Mouse (Mus musculus): Measurements from ENCODE around the gene Asap3. TPM values are rescaled to one million over a fixed set of nuclear protein-coding genes. Genes with fewer than 3 reads are reported as not detected.
A peak's percentile ranks its signal among the peaks of the same experiment; 100 is the strongest.

The Asap3 gene
- polyA plus RNA-seq (2015; fragmentation: Nextera tagmentation; extraction: Ambion mirVana) = 4.5 and 6.0 TPM in 2 replicates

DNA sequence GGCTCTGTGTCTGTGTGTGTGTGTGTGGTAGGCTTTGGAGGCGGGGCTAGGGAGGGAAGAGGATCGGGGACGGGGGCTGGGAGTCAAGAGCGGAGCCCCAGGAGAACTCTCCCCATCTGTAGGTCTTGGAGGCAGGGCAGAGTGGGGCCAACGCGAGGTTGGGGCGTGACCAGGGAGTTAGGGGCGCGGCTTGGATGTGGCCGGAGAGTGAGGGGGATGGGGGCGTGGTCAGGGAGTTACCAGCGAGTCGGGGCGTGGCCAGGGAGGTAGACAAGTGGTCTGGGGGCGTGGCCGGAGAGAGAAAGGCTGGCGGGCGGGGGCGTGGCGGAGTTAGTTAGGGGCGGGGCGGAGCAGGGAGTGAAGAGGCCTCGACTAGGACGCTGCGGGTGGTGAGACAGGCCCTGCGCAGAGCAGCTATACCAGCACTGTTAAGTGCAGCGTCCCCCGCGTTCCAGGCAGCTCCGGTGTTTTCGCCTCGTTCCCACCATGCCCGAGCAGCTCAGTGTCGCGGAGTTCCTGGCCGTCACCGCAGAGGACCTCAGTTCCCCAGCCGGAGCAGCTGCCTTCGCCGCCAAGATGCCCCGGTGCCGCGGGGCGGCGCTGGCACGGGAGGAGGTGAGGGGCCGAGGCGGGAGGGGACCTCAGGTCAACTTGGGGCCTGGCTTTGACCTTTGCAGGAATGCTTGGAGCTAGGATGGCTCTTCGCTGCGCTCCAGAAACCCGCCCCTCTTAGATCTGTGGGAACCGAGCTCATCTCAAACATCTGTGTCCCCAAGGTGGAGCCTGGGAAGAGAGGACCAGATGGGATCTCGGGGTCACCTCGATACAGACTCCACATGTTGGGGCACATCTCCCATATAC, at the start of gene Asap3:
Gene Asap3 (plus strand): TSS at position 333 of the 861 bp plus-strand sequence.
- Histone ChIP-seq H3K9me3 (replicated peaks) (no peaks in the 10 kb centered on the region), H3K27me3 (peaks cover 8% of the 10 kb centered on the region; the same call in 1 of the 2 replicates), H3K4me3 (replicated peaks) (peak within 1 kb of the TSS; percentile 61), H3K4me1 (peaks cover 21% of the 10 kb centered on the region), H3K4me2 (peak within 1 kb of the TSS; percentile 96), H3K27ac (peak within 1 kb of the TSS; percentile 75), H3K9ac (peak within 1 kb of the TSS; percentile 64), H3K36me3 (no peaks in the 10 kb centered on the region)
- peak; percentile 93 for ATAC-seq (replicated peaks; ENCODE audit: low FRiP score)
- WGBS = under 1% methylated on average over 54 of the region's 54 CpGs

DNA sequence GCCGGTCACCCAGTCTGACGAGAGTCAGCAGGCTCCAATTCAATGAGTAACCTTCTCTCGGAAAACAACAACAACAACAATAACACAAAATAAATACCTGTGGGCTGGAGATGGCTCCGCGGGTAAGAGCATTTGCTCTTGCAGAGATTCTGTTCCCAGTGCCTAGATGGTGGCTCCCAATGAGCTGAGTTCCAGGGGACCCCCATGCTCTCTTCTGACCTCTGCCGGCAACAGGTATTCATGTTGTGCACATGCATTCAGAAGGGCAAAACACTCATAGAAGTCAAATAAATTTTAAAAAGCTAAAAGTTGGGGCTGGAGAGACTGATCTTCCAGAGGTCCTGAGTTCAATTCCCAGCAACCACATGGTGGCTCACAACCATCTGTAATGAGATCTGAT, 47.7 kb upstream of the Asap3 start:
- no peak for ATAC-seq (replicated peaks; ENCODE audit: low FRiP score)
- no peaks in the 10 kb centered on the region for H3K9me3 ChIP-seq (replicated peaks)
- no peaks in the 10 kb centered on the region for H3K27me3 ChIP-seq
- no peak overlapping the region for H3K4me2 ChIP-seq
- H3K27ac ChIP-seq = no peak overlapping the region
- no peak overlapping the region for H3K9ac ChIP-seq
- no peak overlapping the region for H3K4me3 ChIP-seq (replicated peaks)
- no peaks in the 10 kb centered on the region for H3K36me3 ChIP-seq
- 81% methylated on average over 6 of the region's 6 CpGs for WGBS
- peaks cover 16% of the 10 kb centered on the region for H3K4me1 ChIP-seq

DNA sequence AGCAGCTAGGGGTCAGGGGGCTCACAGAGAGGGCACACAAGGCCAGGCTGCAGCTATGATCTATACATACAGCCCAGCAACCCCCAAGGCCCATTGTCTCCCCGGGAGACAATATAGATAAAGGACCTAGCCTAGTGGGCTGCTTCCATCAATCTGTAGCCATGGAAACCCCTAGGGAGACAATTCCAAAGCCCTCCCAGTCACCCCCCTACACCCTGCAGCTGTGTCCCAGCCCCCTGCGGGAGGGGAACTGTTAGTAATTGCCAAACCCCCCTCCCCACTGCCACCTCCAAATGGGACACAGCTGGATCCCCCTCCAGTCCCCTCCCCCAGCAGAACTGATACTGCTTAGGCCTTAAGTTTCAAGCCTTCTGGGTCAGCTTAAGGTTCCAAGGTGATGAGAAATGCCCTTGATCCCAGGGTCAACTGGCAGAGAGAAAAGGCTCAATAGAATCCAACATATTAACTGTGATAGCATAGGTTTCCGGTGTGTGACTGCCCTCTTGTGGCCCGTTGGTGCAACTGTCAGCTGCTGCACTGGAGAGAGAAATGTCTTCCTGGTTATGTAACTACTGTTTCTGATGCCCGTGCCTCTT, 46.3 kb upstream of the Asap3 start:
- WGBS = 7% methylated on average over 5 of the region's 5 CpGs
- Histone ChIP-seq H3K4me2 (peak overlapping the region; percentile 28; the same call in 1 of the 2 replicates), H3K27ac (0 out of 2 replicates have a peak overlapping the region, but pooled peaks have one; percentile 18), H3K9ac (no peak overlapping the region), H3K36me3 (no peaks in the 10 kb centered on the region), H3K4me1 (peaks cover 19% of the 10 kb centered on the region), H3K9me3 (replicated peaks) (no peaks in the 10 kb centered on the region), H3K27me3 (no peaks in the 10 kb centered on the region), H3K4me3 (replicated peaks) (no peak overlapping the region)
- peak; percentile 23; the same call in 1 of the 2 replicates for ATAC-seq (replicated peaks; ENCODE audit: low FRiP score)

DNA sequence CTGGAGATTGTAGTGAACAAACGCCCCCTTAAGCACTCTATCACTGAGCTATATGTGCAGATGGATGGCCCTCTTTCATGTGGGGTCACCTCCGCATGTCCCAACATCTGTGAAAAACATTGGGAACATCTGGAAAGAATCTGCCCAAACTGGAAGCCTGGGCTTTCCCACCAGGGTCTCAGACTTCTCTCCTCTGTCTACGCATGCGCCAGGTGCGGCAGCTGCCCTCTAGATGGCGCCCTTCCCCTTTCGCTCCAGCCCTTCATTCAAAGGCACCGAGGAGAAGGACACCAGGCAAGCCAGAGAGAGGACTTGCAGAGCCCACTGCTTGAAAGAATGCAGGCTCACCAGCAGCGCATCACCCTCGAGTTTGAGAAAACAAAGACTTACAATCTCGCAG, 42.7 kb upstream of the Asap3 start:
- 3% methylated on average over 11 of the region's 11 CpGs for WGBS

DNA sequence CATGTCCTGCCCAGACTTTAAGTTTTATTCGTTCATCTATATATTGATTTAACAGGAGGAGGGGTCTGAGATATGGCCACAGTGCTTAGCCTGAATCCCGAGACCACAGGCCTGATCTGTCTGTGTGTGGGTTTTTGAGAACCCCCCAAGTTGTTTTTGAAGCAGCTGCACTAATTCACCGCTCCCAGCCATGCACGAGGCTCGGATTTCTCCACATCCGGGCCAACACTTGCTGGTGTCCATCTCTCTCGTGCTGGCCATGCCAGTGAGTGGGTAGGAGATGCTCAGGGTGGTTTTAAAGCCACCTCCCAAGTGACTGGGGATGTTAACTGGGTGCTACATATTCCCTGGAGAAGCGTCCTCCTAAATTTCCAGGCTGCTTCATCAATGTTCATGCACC, 41.2 kb upstream of the Asap3 start:
- Histone ChIP-seq H3K27ac (no peak overlapping the region), H3K9me3 (replicated peaks) (no peaks in the 10 kb centered on the region), H3K36me3 (no peaks in the 10 kb centered on the region), H3K4me2 (no peak overlapping the region), H3K9ac (no peak overlapping the region), H3K4me1 (peaks cover 13% of the 10 kb centered on the region), H3K27me3 (no peaks in the 10 kb centered on the region), H3K4me3 (replicated peaks) (no peak overlapping the region)
- 58% methylated on average over 8 of the region's 8 CpGs for WGBS
- no peak for ATAC-seq (replicated peaks; ENCODE audit: low FRiP score)

More for the DNA sequence above, 42.7 kb upstream of the Asap3 start:
- Histone ChIP-seq H3K4me3 (replicated peaks) (no peak overlapping the region), H3K27ac (no peak overlapping the region), H3K9ac (no peak overlapping the region), H3K9me3 (replicated peaks) (no peaks in the 10 kb centered on the region), H3K36me3 (no peaks in the 10 kb centered on the region), H3K4me2 (peak overlapping the region; percentile 30), H3K4me1 (peaks cover 19% of the 10 kb centered on the region), H3K27me3 (no peaks in the 10 kb centered on the region)
- peak; percentile 69 for ATAC-seq (replicated peaks; ENCODE audit: low FRiP score)

DNA sequence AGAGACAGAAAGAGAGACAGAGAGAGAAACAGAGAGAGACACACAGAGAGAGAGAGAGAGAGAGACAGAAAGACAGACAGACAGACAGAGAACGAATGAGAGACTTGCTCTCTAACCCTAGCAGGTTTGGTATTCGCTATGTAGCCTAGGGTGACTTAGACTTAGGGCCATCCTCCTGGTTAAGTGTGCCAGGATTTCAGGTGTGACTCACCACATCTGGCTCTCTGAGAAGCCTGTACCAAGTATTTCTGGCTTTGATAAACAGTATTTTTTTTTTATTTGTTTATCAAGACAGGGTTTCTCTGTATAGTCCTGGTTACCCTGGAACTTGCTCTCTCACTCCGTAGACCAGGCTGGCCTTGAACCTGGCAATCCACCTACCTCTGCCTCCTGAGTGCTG, 38.5 kb upstream of the Asap3 start:
- no peak overlapping the region for H3K27ac ChIP-seq
- ATAC-seq (replicated peaks; ENCODE audit: low FRiP score) = no peak
- no peak overlapping the region for H3K9ac ChIP-seq
- no peak overlapping the region for H3K4me3 ChIP-seq (replicated peaks)
- no peaks in the 10 kb centered on the region for H3K9me3 ChIP-seq (replicated peaks)
- WGBS = 83% methylated on average over 3 of the region's 3 CpGs
- H3K27me3 ChIP-seq = no peaks in the 10 kb centered on the region
- H3K36me3 ChIP-seq = no peaks in the 10 kb centered on the region
- H3K4me2 ChIP-seq = no peak overlapping the region
- peaks cover 6% of the 10 kb centered on the region for H3K4me1 ChIP-seq

DNA sequence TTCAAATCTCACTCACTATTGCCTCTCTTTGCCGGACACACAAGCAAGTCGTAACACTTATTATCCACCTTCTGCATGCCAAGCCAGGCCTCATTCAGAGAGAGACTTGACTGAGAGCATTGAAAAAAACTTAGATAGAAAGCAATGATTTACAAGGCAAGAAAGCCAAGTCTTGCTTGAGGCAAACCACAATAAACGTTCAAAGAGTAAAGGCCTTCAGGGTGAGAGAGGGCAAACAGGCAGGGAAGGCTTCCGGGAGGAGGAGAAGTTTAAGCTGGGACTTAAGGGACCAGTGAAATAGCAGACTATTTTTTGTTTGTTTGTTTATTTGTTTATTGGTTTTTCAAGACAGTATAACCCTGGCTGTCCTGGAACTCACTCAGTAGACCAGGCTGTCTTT, 35.8 kb upstream of the Asap3 start:
- Histone ChIP-seq H3K4me3 (replicated peaks) (no peak overlapping the region), H3K36me3 (no peaks in the 10 kb centered on the region), H3K9me3 (replicated peaks) (no peaks in the 10 kb centered on the region), H3K4me1 (peaks cover 27% of the 10 kb centered on the region), H3K27me3 (no peaks in the 10 kb centered on the region), H3K4me2 (no peak overlapping the region), H3K9ac (no peak overlapping the region), H3K27ac (no peak overlapping the region)
- WGBS = 63% methylated on average over 4 of the region's 4 CpGs
- no peak for ATAC-seq (replicated peaks; ENCODE audit: low FRiP score)

DNA sequence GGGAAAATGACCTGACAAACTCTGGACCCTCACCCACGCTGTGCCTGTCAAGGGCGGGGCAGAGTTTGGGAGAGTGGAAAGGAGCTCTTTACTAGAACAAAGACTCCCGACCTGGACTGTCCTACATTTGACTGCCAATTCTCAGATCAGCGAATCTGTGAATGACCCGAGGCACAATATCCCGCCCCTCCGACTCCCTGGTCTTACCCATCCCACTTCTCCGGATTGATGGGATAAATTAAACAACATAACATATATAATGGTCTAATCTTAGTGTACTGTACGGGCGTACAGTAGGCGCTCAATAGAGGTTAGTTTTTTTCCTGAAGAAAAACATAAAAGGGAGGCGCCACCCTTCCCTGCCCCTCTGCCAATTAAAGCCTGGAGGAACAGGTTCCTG, 34.7 kb upstream of the Asap3 start:
- peak overlapping the region; percentile 98 for H3K4me2 ChIP-seq
- H3K9me3 ChIP-seq (replicated peaks) = no peaks in the 10 kb centered on the region
- no peaks in the 10 kb centered on the region; the same call in 1 of the 2 replicates for H3K36me3 ChIP-seq
- no peak; the same call in 1 of the 2 replicates for ATAC-seq (replicated peaks; ENCODE audit: low FRiP score)
- H3K4me1 ChIP-seq = peaks cover 35% of the 10 kb centered on the region
- WGBS = 21% methylated on average over 12 of the region's 12 CpGs
- 0 out of 2 replicates have a peak overlapping the region, but pooled peaks have one; percentile 30 for H3K27ac ChIP-seq
- peak overlapping the region; percentile 68; the same call in 1 of the 2 replicates for H3K9ac ChIP-seq
- H3K27me3 ChIP-seq = no peaks in the 10 kb centered on the region
- peak overlapping the region; percentile 79 for H3K4me3 ChIP-seq (replicated peaks)

DNA sequence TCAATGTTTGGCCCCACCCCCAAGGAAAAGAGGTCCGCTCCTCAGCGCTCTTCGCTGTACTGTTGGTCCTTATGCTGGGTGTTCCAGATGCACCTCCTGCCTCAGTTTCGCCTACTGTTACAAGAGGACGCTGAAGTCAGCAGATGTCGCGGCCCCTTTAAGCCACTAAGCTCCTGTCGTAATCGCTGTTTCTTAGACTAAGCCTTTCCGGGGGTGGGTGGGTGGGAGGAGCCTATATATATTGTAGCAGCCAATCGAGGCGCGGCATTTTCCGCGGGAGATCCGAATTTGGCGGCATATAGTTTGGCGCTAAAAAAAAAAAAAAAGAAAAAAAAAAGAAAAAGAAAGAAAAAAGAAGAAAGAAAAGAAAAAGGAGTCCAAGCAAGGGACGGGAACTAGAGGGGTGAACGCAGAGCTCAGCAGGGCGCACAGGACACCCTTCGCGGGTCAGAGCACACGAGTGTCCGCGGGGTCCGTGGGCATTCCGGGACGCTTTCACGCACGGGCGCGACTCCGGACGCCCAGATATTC, 34.1 kb upstream of the Asap3 start, which contains the start of gene E2f2:
Gene E2f2 (plus strand): TSS at position 384 of the 531 bp plus-strand sequence.
- Histone ChIP-seq H3K4me1 (peaks cover 41% of the 10 kb centered on the region), H3K27me3 (no peaks in the 10 kb centered on the region), H3K9me3 (replicated peaks) (no peaks in the 10 kb centered on the region), H3K4me3 (replicated peaks) (peak within 1 kb of the TSS; percentile 79), H3K36me3 (no peaks in the 10 kb centered on the region; the same call in 1 of the 2 replicates), H3K9ac (peak within 1 kb of the TSS; percentile 68), H3K27ac (peak within 1 kb of the TSS; percentile 71), H3K4me2 (peak within 1 kb of the TSS; percentile 98)
- WGBS = under 1% methylated on average over 35 of the region's 35 CpGs
- ATAC-seq (replicated peaks; ENCODE audit: low FRiP score) = peak; percentile 35; the same call in 1 of the 2 replicates

DNA sequence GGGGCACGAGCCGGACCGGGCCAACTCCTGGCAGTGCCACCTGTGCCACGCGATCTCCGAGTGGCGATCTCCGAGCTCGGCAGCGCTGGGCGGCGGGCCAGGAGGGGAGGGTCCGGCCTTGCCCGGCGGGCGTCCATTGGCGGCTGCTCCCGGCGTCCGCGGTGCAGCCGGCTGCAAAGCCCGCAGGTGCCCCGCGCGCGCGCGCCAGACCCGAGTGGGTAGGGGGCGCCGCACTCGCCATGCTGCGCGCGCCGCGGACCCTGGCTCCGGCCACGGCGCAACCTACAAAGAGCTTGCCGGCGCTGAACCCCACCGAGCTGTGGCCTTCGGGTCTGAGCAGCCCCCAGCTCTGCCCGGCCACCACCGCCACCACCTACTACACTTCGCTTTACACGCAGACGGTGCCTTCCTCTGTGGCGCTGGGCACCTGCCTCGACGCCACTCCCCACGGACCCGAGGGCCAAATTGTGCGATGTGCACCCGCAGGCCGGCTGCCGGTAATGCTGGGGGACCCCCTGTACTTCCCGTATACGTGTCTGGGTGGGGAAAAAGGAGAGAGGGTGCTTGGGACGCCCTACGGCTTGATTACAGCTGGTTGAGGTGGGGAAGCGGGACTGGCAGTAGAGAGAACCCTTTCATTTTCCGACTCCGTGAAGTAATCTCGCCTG, 33.5 kb upstream of the Asap3 start:
- H3K9ac ChIP-seq = peak overlapping the region; percentile 63
- ATAC-seq (replicated peaks; ENCODE audit: low FRiP score) = 0 out of 2 replicates have a peak, but pooled peaks have one; percentile 22
- H3K4me1 ChIP-seq = peaks cover 47% of the 10 kb centered on the region
- H3K36me3 ChIP-seq = no peaks in the 10 kb centered on the region; the same call in 1 of the 2 replicates
- peak overlapping the region; percentile 79 for H3K4me3 ChIP-seq (replicated peaks)
- H3K4me2 ChIP-seq = peak overlapping the region; percentile 98
- no peaks in the 10 kb centered on the region for H3K9me3 ChIP-seq (replicated peaks)
- under 1% methylated on average over 61 of the region's 67 CpGs for WGBS
- H3K27me3 ChIP-seq = no peaks in the 10 kb centered on the region
- H3K27ac ChIP-seq = peak overlapping the region; percentile 71

DNA sequence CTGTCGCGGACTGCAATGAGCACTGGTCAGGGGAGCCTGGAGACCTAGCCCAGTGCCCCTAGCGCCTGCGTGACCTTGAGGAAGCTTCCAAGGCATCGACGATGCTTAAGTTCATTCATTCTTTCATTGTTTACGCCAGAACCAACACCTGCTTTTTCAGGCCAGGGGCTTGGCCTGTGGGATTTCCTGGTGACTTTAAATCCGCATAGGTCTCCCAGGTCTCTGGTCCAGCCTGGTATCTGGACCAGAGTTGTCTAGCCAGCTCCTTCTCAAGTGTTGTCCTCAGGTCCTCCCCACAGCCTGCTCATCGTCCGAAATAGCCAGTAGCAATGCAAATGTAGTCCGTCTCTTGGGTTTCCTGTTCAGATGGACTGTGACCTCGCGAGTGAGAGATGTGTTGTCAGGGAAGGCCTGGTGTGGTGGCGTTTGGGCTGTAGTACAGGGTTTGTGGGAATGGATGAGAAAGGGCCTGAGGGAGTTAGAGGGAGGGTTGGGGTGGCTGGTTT, 32.9 kb upstream of the Asap3 start:
- Histone ChIP-seq H3K27me3 (no peaks in the 10 kb centered on the region), H3K36me3 (no peaks in the 10 kb centered on the region; the same call in 1 of the 2 replicates), H3K9me3 (replicated peaks) (no peaks in the 10 kb centered on the region), H3K9ac (peak overlapping the region; percentile 63), H3K4me2 (peak overlapping the region; percentile 98), H3K27ac (peak overlapping the region; percentile 71), H3K4me1 (peaks cover 53% of the 10 kb centered on the region), H3K4me3 (replicated peaks) (peak overlapping the region; percentile 79)
- ATAC-seq (replicated peaks; ENCODE audit: low FRiP score) = no peak
- WGBS = 2% methylated on average over 14 of the region's 14 CpGs

Measured in kidney, embryonic 15.5 days (tissue).